Comparison of ENCODE assay signal across 21 mouse cellular contexts in genomic region chr1:161314078-161314477, GRCm38 (mm10).
DNase-seq lines count a peak whose midpoint lies in the region; ATAC-seq lines count a peak whose summit lies in the region.
"Had no signal": no experiment of that assay in that cellular context is flagged by ENCODE, and none has a peak within 500 bp of the region (broad histone marks: within the 10 kb centered on the region; RNA-seq: fewer than 3 reads in every experiment).

No protein-coding gene starts in this region.

- H3K4me3 ChIP-seq in heart, embryonic 13.5 days, result no peak overlapping the region
- H3K4me3 ChIP-seq: embryonic facial prominence, embryonic 13.5 days; forebrain, embryonic 12.5 days; gastrocnemius, adult 2 months; intestine, embryonic 15.5 days had no signal

- no peaks in the 10 kb centered on the region for H3K27me3 ChIP-seq in heart, embryonic 13.5 days (replicated peaks)
- H3K27me3 ChIP-seq: embryonic facial prominence, embryonic 13.5 days; forebrain, embryonic 12.5 days; intestine, embryonic 15.5 days had no signal

- no peak for ATAC-seq in heart, embryonic 13.5 days (ENCODE audit: extremely low read depth, insufficient number of reproducible peaks, low FRiP score, low TSS enrichment)
- ATAC-seq: activated CD4-positive, CD25-positive, alpha-beta regulatory T cell, adult 4 months; forebrain, postnatal 0 days; intestine, embryonic 15.5 days had no signal

- no peaks in the 10 kb centered on the region for H3K36me3 ChIP-seq in heart, embryonic 13.5 days
- H3K36me3 ChIP-seq: embryonic facial prominence, embryonic 13.5 days; forebrain, embryonic 12.5 days; intestine, embryonic 15.5 days had no signal

- DNase-seq in heart, postnatal 25 days (ENCODE audit: low spot score), result no peak
- peak; percentile 50 for DNase-seq in ES-CJ7 (ENCODE audit: low read depth, low spot score)
- DNase-seq in WW6 (ENCODE audit: low read depth, low spot score), result peak; percentile 13
- DNase-seq in urinary bladder, postnatal 36 days (ENCODE audit: low spot score in 2 of 2), result no peak
- DNase-seq in left cerebral cortex, adult 8-10 months (ENCODE audit: low spot score in 2 of 2), result no peak
- DNase-seq: adrenal gland, postnatal 25 days; cerebellum, adult 18-20 months; cerebellum, adult 9-11 months; cerebellum, postnatal 36 days; forebrain, postnatal 0 days; gastrocnemius, adult 2 months; gastrocnemius, postnatal 36 days; heart, adult 18-20 months; heart, postnatal 10 days; kidney, adult 18-20 months had no signal

- no peak overlapping the region for H3K27ac ChIP-seq in heart, embryonic 13.5 days (replicated peaks)
- H3K27ac ChIP-seq: embryonic facial prominence, embryonic 13.5 days; forebrain, embryonic 12.5 days; gastrocnemius, adult 2 months; hindbrain, embryonic 14.5 days; intestine, embryonic 15.5 days had no signal

- intact Hi-C loops in heart, postnatal 25 days (cut with DNase I), result no loop called here

- peak overlapping the region; percentile 41 for H3K4me2 ChIP-seq in heart, embryonic 13.5 days
- H3K4me2 ChIP-seq: embryonic facial prominence, embryonic 13.5 days; forebrain, embryonic 12.5 days; hindbrain, embryonic 14.5 days; intestine, embryonic 15.5 days had no signal

- no peaks in the 10 kb centered on the region for H3K9me3 ChIP-seq in heart, embryonic 13.5 days
- H3K9me3 ChIP-seq: embryonic facial prominence, embryonic 13.5 days; forebrain, embryonic 12.5 days; intestine, embryonic 15.5 days had no signal

- WGBS in heart, embryonic 13.5 days, result 30% methylated on average over 19 of the region's 19 CpGs

- no peak overlapping the region for H3K9ac ChIP-seq in heart, embryonic 13.5 days
- H3K9ac ChIP-seq: embryonic facial prominence, embryonic 13.5 days; forebrain, embryonic 12.5 days; forebrain, postnatal 0 days; hindbrain, embryonic 14.5 days; intestine, embryonic 15.5 days had no signal

- H3K4me1 ChIP-seq in heart, embryonic 13.5 days, result no peaks in the 10 kb centered on the region
- H3K4me1 ChIP-seq: embryonic facial prominence, embryonic 13.5 days; forebrain, embryonic 12.5 days; intestine, embryonic 15.5 days had no signal

Comparison
In these comparisons a context has a peak if more than half of its experiments do, and no peak if none do; other contexts are left out.
1. DNase-seq: peak in ES-CJ7 (single experiment) and WW6 (single experiment); none in heart, postnatal 25 days (single experiment), urinary bladder, postnatal 36 days (0 of 2) and left cerebral cortex, adult 8-10 months (0 of 2).